Mouse (Mus musculus): Measurements from ENCODE around the gene Stx19. TPM values are rescaled to one million over a fixed set of nuclear protein-coding genes. Genes with fewer than 3 reads are reported as not detected.

The Stx19 gene
- not detected for total RNA-seq (2021)
- long read RNA-seq, experiment 1, result 0 reads
- long read RNA-seq, experiment 2, result 0 reads

- no peak for DNase-seq
- intact Hi-C loops (cut with DNase I; ENCODE audit: low total_unique reads), result no loop called here
Observed at GRCm38 (mm10) chr16:62814491-62814890, at the start of gene Stx19. Gene Stx19 (plus strand): TSS chr16:62814676.

GRCm38 (mm10) chr16:62773462-62773861, 41.0 kb upstream of the Stx19 start:
- DNase-seq, result no peak
- intact Hi-C loops (cut with DNase I; ENCODE audit: low total_unique reads), result no loop called here

- no peak for DNase-seq
- intact Hi-C loops (cut with DNase I; ENCODE audit: low total_unique reads), result no loop called here
Observed at GRCm38 (mm10) chr16:62776034-62776433, 38.4 kb upstream of the Stx19 start.

- intact Hi-C loops (cut with DNase I; ENCODE audit: low total_unique reads), result no loop called here
- DNase-seq, result no peak
Observed at GRCm38 (mm10) chr16:62778282-62778681, 36.2 kb upstream of the Stx19 start.

- DNase-seq, result no peak
- intact Hi-C loops (cut with DNase I; ENCODE audit: low total_unique reads), result no loop called here
Observed at GRCm38 (mm10) chr16:62782229-62782628, 32.2 kb upstream of the Stx19 start.

GRCm38 (mm10) chr16:62786621-62787331, 27.7 kb upstream of the Stx19 start, which contains the start of gene Nsun3:
Gene Nsun3 (minus strand): TSS chr16:62786818.
- intact Hi-C loops (cut with DNase I; ENCODE audit: low total_unique reads), result no loop called here

GRCm38 (mm10) chr16:62796608-62797007, 17.9 kb upstream of the Stx19 start:
- DNase-seq, result no peak
- intact Hi-C loops (cut with DNase I; ENCODE audit: low total_unique reads), result no loop called here

More at GRCm38 (mm10) chr16:62786621-62787331, 27.7 kb upstream of the Stx19 start, which contains the start of gene Nsun3:
- peak; percentile 92 for DNase-seq

GRCm38 (mm10) chr16:62798808-62799207, 15.7 kb upstream of the Stx19 start:
- no peak for DNase-seq
- intact Hi-C loops (cut with DNase I; ENCODE audit: low total_unique reads), result no loop called here

- DNase-seq, result no peak
- intact Hi-C loops (cut with DNase I; ENCODE audit: low total_unique reads), result no loop called here
Observed at GRCm38 (mm10) chr16:62799426-62799825, 15.1 kb upstream of the Stx19 start.

GRCm38 (mm10) chr16:62799839-62800238, 14.6 kb upstream of the Stx19 start:
- no peak for DNase-seq
- intact Hi-C loops (cut with DNase I; ENCODE audit: low total_unique reads), result no loop called here

- intact Hi-C loops (cut with DNase I; ENCODE audit: low total_unique reads), result no loop called here
- no peak for DNase-seq
Observed at GRCm38 (mm10) chr16:62804621-62805020, 9.9 kb upstream of the Stx19 start.

- intact Hi-C loops (cut with DNase I; ENCODE audit: low total_unique reads), result no loop called here
Observed at GRCm38 (mm10) chr16:62807249-62807979, 7.1 kb upstream of the Stx19 start.

GRCm38 (mm10) chr16:62810855-62811254, 3.6 kb upstream of the Stx19 start:
- intact Hi-C loops (cut with DNase I; ENCODE audit: low total_unique reads), result no loop called here
- DNase-seq, result no peak

More at GRCm38 (mm10) chr16:62807249-62807979, 7.1 kb upstream of the Stx19 start:
- DNase-seq, result no peak

- intact Hi-C loops (cut with DNase I; ENCODE audit: low total_unique reads), result no loop called here
- no peak for DNase-seq
Observed at GRCm38 (mm10) chr16:62813790-62814189, 686 bp upstream of the Stx19 start.

- intact Hi-C loops (cut with DNase I; ENCODE audit: low total_unique reads), result no loop called here
Observed at GRCm38 (mm10) chr16:62822472-62822871, 8.0 kb downstream of the Stx19 start.

GRCm38 (mm10) chr16:62826156-62827001, 11.9 kb downstream of the Stx19 start:
- intact Hi-C loops (cut with DNase I; ENCODE audit: low total_unique reads), result no loop called here
- DNase-seq, result no peak

More at GRCm38 (mm10) chr16:62822472-62822871, 8.0 kb downstream of the Stx19 start:
- no peak for DNase-seq

- DNase-seq, result no peak
- intact Hi-C loops (cut with DNase I; ENCODE audit: low total_unique reads), result no loop called here
Observed at GRCm38 (mm10) chr16:62832027-62832426, 17.6 kb downstream of the Stx19 start.

GRCm38 (mm10) chr16:62832481-62832880, 18.0 kb downstream of the Stx19 start:
- intact Hi-C loops (cut with DNase I; ENCODE audit: low total_unique reads), result no loop called here
- peak; percentile 35 for DNase-seq

- no peak for DNase-seq
- intact Hi-C loops (cut with DNase I; ENCODE audit: low total_unique reads), result no loop called here
Observed at GRCm38 (mm10) chr16:62834016-62834735, 19.7 kb downstream of the Stx19 start.
